Mouse (Mus musculus) midbrain, embryonic 14.5 days (tissue): ENCODE data around the gene Blvra. TPM values are rescaled to one million over a fixed set of nuclear protein-coding genes. Genes with fewer than 3 reads are reported as not detected.
A peak's percentile ranks its signal among the peaks of the same experiment; 100 is the strongest.
"Not testable (repeated sequence)": the region's sequence is repeated elsewhere in the genome, so short reads cannot be mapped to it uniquely, and the experiment has no call there.

Experiments used
- ATAC-seq: fragments of 200-750 bp; cut with Nextera tagmentation; 2 replicates; pipeline ENCODE4 v1.8.0; 2017; ENCODE audit warnings: moderate number of reproducible peaks, moderate library complexity; ENCODE audit not compliant: low FRiP score, low TSS enrichment
- DNase-seq: peaks from one replicate; pipeline ENCODE4 v3.0.0-alpha.2; 2015
- H3K27ac ChIP-seq: fragments of 300-500 bp; sonication (generic); replicated peaks from 2 replicates; pipeline ENCODE4 v1.5.1; 2014; ENCODE audit warnings: mild to moderate bottlenecking, low read depth, low read length, moderate library complexity
- H3K27me3 ChIP-seq: fragments of 300-500 bp; sonication (generic); 2 replicates; pipeline ENCODE4 v1.6.1; 2014; ENCODE audit warnings: low read length, control low read depth, mixed read lengths; ENCODE audit not compliant: control insufficient read depth, insufficient read depth
- H3K36me3 ChIP-seq: fragments of 300-500 bp; sonication (generic); 2 replicates; pipeline ENCODE4 v1.6.1; 2014; ENCODE audit warnings: low read length, control low read depth; ENCODE audit not compliant: control insufficient read depth, insufficient read depth
- H3K4me1 ChIP-seq: fragments of 300-500 bp; sonication (generic); 2 replicates; pipeline ENCODE4 v1.6.1; 2014; ENCODE audit warnings: mild to moderate bottlenecking, antibody characterized with exemption, low read length, control low read depth; ENCODE audit not compliant: control insufficient read depth, insufficient read depth
- H3K4me2 ChIP-seq: fragments of 300-500 bp; sonication (generic); 2 replicates; pipeline ENCODE4 v1.6.1; 2014; ENCODE audit warnings: mild to moderate bottlenecking, low read length, moderate library complexity
- H3K4me3 ChIP-seq: fragments of 300-500 bp; sonication (generic); replicated peaks from 2 replicates; pipeline ENCODE4 v1.5.1; 2014; ENCODE audit warnings: low read depth, low read length
- H3K9ac ChIP-seq: fragments of 300-500 bp; sonication (generic); replicated peaks from 2 replicates; pipeline ENCODE4 v1.6.1; 2014; ENCODE audit warnings: mild to moderate bottlenecking, low read length, moderate library complexity
- H3K9me3 ChIP-seq: fragments of 300-500 bp; sonication (generic); 2 replicates; pipeline ENCODE4 v1.6.1; 2016; ENCODE audit warnings: low read length, control low read depth, mixed read lengths; ENCODE audit not compliant: control insufficient read depth
- WGBS: fragments of 180-500 bp; shearing (Covaris S2); extraction: QIAGEN DNeasy Blood & Tissue Kit; methylation state at CpG from one replicate; pipeline ENCODE4 v1.1.7; 2014; 5-methylcytosine and 5-hydroxymethylcytosine counted together
- polyA plus RNA-seq: library from polyadenylated mRNA; unstranded; fragments of >200 nt; fragmentation: Nextera tagmentation; extraction: Ambion mirVana; gene quantifications from 2 replicates; pipeline ENCODE4 v1.2.1, GENCODE M21; 2014

Blvra gene
- polyA plus RNA-seq, 1 experiment from 2014 or later = 27.3 TPM

DNA sequence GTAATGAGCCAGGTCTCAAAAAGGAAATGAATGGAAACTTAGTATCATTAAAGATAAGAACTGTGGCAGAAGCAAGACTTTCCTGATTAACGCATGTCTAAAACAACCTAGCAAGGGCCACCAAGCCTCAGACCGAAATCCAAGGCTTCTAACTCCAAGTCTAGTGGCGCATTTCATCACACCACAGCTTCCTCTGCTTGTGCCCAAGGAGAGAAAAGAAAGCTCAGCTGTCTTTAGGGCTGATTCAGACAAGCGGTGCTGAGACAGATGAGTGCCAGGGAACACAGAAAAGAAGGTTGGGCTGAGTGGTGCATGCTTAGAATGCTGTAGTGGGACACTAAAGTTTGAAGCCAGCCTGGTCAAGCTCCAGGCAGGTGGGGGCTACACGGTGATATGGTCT, 58.5 kb downstream of the Blvra start:
- Histone ChIP-seq H3K9me3 (no peaks in the 10 kb centered on the region), H3K9ac (no peak overlapping the region), H3K4me3 (no peak overlapping the region), H3K36me3 (peaks cover 21% of the 10 kb centered on the region), H3K4me1 (0 out of 2 replicates have a peak, but pooled peaks cover 3% of the 10 kb centered on the region), H3K4me2 (no peak overlapping the region), H3K27ac (no peak overlapping the region), H3K27me3 (no peaks in the 10 kb centered on the region)
- DNase-seq = no peak
- 89% methylated on average over 5 of the region's 5 CpGs for whole genome bisulfite sequencing
- ATAC-seq = no peak

DNA sequence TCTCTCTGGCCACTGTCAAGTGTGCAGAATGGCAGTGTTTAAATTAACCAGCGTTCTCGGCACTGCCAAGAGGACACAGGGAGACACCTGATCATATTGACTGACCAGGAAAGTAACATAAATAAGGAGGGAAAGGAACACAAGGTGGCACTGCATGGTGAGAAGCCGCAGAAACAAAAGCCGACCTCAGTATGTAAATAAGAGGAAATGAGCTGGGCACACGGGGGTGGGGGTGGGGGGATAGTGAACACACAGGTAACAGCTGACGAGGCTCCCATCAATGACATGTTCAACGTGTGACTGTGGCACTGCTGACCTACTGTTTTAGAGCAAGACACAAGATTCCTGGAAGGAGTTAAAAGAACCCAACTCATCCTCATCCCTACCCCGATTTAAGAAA, 60.9 kb downstream of the Blvra start:
- DNase-seq (no peak), ATAC-seq (no peak)
- 82% methylated on average over 8 of the region's 8 CpGs for WGBS
- no peaks in the 10 kb centered on the region for H3K27me3 ChIP-seq
- no peaks in the 10 kb centered on the region for H3K9me3 ChIP-seq
- H3K9ac ChIP-seq = no peak overlapping the region
- H3K4me2 ChIP-seq = no peak overlapping the region
- no peak overlapping the region for H3K4me3 ChIP-seq
- no peak overlapping the region for H3K27ac ChIP-seq
- 0 out of 2 replicates have a peak, but pooled peaks cover under 1% of the 10 kb centered on the region for H3K36me3 ChIP-seq
- peaks cover 8% of the 10 kb centered on the region for H3K4me1 ChIP-seq

DNA sequence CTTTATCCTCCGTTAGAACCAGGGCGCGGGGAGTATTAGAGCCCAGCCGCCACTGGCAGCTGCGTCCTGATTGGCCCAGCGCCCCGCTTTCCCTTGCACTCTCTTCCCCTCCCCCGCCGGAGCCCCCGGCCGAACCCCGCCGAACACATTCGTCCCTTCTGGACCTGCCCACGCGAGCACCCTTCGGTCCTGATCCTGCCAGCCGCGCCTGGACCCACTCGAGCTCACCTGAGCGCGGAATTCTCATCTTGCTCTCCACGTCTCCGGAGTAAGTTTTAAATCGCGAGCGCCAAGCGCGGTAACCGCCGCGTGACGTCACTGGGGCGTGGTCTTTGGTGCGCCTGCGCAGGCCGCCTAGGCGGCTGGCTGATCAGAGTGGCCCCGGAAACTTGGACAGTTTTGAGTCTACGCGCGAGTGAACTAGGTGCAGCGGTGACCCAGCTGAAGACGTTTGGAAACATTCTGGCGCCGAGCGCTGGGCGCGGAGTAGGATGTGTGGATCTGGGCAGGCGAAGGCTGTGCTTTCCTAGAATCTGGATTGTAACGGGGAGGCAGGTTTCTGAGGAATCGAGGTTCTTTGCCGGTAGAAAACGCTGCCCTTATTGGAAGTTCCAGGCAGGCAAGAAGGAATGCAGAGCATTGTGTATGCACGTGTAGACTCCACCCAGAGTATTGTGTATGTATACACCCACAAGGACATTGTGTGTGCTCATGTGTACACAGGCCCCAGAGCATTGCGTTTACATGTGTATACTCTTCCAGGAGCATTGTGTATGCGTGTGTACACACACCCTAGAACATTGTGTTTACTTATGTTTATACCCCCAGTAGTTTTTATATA, 63.4 kb downstream of the Blvra start, which contains the start of gene Ncaph:
Gene Ncaph, minus strand, starts transcription at position 334 of the 841 bp plus-strand sequence.
- Histone ChIP-seq H3K4me3 (peak within 1 kb of the TSS; percentile 77), H3K27me3 (no peaks in the 10 kb centered on the region), H3K9me3 (no peaks in the 10 kb centered on the region), H3K4me1 (peaks cover 8% of the 10 kb centered on the region), H3K27ac (peak within 1 kb of the TSS; percentile 74), H3K36me3 (no peaks in the 10 kb centered on the region), H3K9ac (peak within 1 kb of the TSS; percentile 64), H3K4me2 (peak within 1 kb of the TSS; percentile 78)
- ATAC-seq (peak; percentile 89), DNase-seq (peak; percentile 97)
- WGBS = 1% methylated on average over 57 of the region's 57 CpGs

DNA sequence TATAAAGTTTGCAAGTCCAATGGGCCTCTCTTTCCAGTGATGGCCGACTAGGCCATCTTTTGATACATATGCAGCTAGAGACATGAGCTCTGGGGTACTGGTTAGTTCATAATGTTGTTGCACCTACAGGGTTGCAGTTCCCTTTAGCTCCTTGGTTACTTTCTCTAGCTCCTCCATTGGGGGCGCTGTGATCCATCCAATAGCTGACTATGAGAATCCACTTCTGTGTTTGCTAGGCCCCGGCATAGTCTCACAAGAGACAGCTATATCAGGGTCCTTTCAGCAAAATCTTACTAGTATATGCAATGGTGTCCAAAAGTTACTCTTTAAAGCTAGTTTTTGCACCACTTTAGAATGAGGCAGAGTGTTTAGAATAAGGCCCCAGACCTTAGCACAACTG, 64.8 kb downstream of the Blvra start:
- H3K9me3 ChIP-seq, H3K4me3 ChIP-seq, ATAC-seq, H3K27ac ChIP-seq, H3K4me1 ChIP-seq, H3K27me3 ChIP-seq, H3K36me3 ChIP-seq, H3K9ac ChIP-seq, H3K4me2 ChIP-seq, DNase-seq: not testable (repeated sequence)
- 39% methylated on average over 2 of the region's 3 CpGs for WGBS

DNA sequence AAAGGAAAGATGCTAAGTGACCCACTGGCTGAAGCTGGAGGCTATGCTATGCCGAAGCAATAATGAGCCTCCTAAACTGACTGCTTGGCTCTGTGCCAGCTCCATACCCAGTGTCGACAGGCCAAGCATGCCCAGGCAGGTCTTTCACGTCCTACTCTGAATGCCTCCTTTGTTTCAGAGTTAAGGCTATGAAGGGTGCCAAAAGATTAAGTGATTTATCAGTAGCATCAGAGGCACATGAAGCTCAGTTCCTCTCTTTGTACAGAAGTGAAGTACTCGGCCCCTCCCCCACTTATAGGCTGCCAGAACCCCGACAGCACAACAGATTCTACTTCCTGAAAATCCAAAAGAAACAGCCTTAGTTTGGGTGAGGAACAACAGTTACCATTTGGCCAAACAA, 66.5 kb downstream of the Blvra start:
- WGBS = 16% methylated on average over 5 of the region's 5 CpGs
- H3K4me2 ChIP-seq = no peak overlapping the region
- H3K27ac ChIP-seq = no peak overlapping the region
- H3K27me3 ChIP-seq = no peaks in the 10 kb centered on the region
- H3K4me3 ChIP-seq = no peak overlapping the region
- ATAC-seq = peak; percentile 69; the same call in 1 of the 2 replicates
- H3K9ac ChIP-seq = no peak overlapping the region
- H3K36me3 ChIP-seq = no peaks in the 10 kb centered on the region
- no peaks in the 10 kb centered on the region for H3K9me3 ChIP-seq
- peak; percentile 80 for DNase-seq
- H3K4me1 ChIP-seq = peaks cover 8% of the 10 kb centered on the region

DNA sequence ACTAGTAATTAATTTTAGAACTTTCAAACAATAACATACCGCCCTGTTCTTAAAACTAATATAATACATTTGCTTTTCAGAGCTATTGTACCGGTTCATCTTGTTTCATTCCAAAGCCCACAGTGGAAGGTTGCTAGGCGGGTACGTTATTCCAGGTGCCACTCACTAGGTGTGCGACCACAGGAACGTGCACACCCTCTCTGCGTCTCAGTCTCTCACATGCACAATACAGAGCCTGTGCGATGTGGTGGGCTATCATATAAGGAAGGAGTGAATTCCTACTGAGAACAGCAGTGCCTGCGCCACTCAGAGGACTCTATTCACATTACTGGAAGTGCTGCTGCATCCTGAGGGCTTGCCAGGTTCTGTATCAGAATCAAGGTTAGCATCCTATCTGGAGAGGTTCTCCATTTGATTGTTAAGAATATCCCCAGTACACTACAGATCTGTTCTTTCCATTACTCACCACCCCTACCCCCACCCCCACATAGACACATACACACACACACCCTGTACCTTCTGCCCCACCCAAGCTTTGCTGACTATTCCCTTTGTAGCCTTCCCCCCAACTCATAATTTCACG, 67.5 kb downstream of the Blvra start:
- 90% methylated on average over 10 of the region's 10 CpGs for WGBS
- no peaks in the 10 kb centered on the region for H3K27me3 ChIP-seq
- H3K4me3 ChIP-seq = no peak overlapping the region
- no peak overlapping the region for H3K4me2 ChIP-seq
- H3K9me3 ChIP-seq = no peaks in the 10 kb centered on the region
- H3K36me3 ChIP-seq = no peaks in the 10 kb centered on the region
- no peak for ATAC-seq
- H3K9ac ChIP-seq = no peak overlapping the region
- H3K4me1 ChIP-seq = peaks cover 8% of the 10 kb centered on the region
- DNase-seq = no peak
- H3K27ac ChIP-seq = no peak overlapping the region

DNA sequence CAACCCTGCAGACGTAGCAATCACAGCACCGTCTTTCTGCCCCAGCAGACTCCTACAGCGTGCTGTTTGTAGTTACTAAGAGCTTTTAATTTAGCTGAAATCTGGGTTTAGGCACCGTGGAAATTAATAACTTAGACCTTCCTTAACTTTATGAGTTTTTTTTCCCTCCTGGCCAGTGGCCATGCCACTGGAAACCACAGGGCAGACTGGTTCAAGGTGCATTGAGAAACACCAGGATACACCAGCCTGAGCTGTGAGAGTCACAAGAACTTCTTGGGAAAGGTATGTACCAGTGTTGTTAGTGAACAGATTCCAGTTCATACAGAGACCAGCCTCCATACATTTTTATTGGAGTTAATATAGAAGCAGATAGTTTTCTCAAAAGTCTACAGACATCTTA, 68.0 kb downstream of the Blvra start:
- DNase-seq (no peak), ATAC-seq (no peak)
- Histone ChIP-seq H3K4me1 (peaks cover 8% of the 10 kb centered on the region), H3K27me3 (no peaks in the 10 kb centered on the region), H3K9ac (no peak overlapping the region), H3K27ac (no peak overlapping the region), H3K4me3 (no peak overlapping the region), H3K9me3 (no peaks in the 10 kb centered on the region), H3K4me2 (no peak overlapping the region), H3K36me3 (no peaks in the 10 kb centered on the region)
- WGBS = 93% methylated on average over 4 of the region's 4 CpGs

DNA sequence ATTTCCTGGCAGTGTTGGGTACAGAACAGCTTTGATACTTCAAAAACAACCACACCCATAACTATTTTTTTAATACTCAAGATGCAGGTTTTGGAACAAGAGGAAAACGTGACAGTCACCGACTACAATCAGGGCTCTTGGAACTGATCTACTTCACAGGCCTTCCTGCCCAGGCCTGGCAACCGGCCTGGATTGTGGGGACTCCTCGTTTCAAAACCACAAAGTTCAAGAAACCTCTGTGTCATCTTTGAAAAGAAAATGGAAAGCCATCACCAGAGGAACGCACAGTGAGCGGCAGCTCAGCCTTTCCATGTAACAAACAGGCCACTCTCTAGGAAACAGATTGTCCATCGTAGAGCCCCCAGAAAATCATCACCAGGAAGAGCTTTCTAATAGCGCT, 68.6 kb downstream of the Blvra start:
- 94% methylated on average over 8 of the region's 8 CpGs for WGBS
- Histone ChIP-seq H3K9me3 (no peaks in the 10 kb centered on the region), H3K27me3 (no peaks in the 10 kb centered on the region), H3K4me3 (no peak overlapping the region), H3K27ac (no peak overlapping the region), H3K4me1 (peaks cover 10% of the 10 kb centered on the region), H3K4me2 (no peak overlapping the region), H3K9ac (no peak overlapping the region), H3K36me3 (no peaks in the 10 kb centered on the region)
- DNase-seq = no peak
- ATAC-seq = no peak

DNA sequence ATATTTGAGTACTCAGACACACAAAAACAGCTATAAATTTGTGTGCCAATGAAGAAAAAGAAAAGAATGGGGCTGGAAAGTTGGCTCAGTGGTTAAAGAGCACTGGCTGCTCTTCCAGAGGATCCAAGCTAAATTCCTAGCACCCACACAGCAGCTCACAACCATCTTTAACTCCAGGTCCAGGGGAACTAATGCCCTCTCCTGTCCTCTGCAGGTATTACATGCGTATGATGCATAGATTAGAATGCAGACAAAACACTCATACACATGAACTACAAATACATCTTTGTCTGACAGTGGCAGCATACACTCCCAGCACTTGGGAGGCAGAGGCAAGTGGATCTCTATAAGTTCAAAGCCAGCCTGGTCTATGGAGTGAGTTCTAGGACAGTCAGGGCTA, 69.1 kb downstream of the Blvra start:
- Histone ChIP-seq H3K9ac (no peak overlapping the region), H3K9me3 (no peaks in the 10 kb centered on the region), H3K4me2 (no peak overlapping the region), H3K36me3 (no peaks in the 10 kb centered on the region), H3K4me3 (no peak overlapping the region), H3K27me3 (no peaks in the 10 kb centered on the region), H3K27ac (no peak overlapping the region), H3K4me1 (peaks cover 5% of the 10 kb centered on the region; the same call in 1 of the 2 replicates)
- no peak for DNase-seq
- 100% methylated on average over 1 of the region's 1 CpGs for WGBS
- no peak for ATAC-seq
